In the genomic region with DNA sequence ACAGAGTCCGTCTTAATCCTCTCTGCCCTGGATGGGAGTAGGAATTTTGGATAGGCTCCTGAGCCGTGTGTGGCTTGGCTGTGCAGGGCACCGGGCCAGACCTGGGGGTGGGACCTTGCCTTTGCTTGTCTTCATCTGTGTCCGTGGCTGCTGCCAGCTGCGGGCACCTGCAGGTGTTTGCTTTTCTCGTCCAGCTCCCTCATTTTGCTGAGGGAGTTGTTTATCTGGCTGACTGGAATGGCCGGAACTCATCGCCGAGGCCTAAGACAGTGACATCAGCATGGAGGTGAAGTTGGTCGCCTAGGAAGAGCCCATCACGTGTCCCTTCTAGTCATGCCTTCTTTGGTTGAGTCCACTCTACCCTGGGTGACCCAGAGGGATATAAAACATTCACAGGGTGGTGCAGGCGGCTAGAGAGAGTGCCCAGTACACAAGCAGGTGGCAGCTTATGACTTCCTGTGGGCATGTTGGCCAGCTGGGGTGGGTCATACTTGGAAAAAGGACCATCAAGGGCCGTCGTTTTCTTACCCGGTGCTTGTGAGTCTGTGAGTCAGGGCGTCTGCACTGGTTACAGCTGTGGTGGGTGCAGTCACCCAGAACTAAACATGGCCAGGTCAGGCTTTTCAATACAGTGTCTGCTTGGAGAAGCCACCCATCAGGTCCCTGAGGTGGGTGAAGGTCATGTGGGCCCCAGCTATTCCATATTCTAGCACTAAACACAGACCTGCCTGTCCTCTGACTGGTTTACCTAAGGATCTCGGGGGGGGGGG, we compare ENCODE assay signal across 12 mouse cellular contexts. TPM values are rescaled to one million over a fixed set of nuclear protein-coding genes. Genes with fewer than 3 reads are reported as not detected.
A peak's percentile ranks its signal among the peaks of the same experiment; 100 is the strongest.
DNase-seq lines count a peak whose midpoint lies in the region; ATAC-seq lines count a peak whose summit lies in the region.
"Had no signal": no experiment of that assay in that cellular context is flagged by ENCODE, and none has a peak within 500 bp of the region (broad histone marks: within the 10 kb centered on the region; RNA-seq: fewer than 3 reads in every experiment).

No protein-coding gene starts in this region.

- peaks cover 99% of the 10 kb centered on the region for H3K4me1 ChIP-seq in midbrain, embryonic 10.5 days
- peaks cover 71% of the 10 kb centered on the region for H3K4me1 ChIP-seq in midbrain, embryonic 11.5 days (ENCODE audit: control insufficient read depth, insufficient read depth, low read length)
- peaks cover 38% of the 10 kb centered on the region for H3K4me1 ChIP-seq in hindbrain, embryonic 11.5 days (replicated peaks; ENCODE audit: control insufficient read depth, insufficient read depth, low read length)

- H3K36me3 ChIP-seq in midbrain, embryonic 10.5 days = peaks cover 40% of the 10 kb centered on the region
- no peaks in the 10 kb centered on the region for H3K36me3 ChIP-seq in midbrain, embryonic 11.5 days (ENCODE audit: control insufficient read depth, insufficient read depth, low read length)
- 0 out of 2 replicates have a peak, but pooled peaks cover 1% of the 10 kb centered on the region for H3K36me3 ChIP-seq in hindbrain, embryonic 11.5 days (ENCODE audit: control insufficient read depth, insufficient read depth, low read length)

- H3K4me3 ChIP-seq in midbrain, embryonic 10.5 days = 0 out of 2 replicates have a peak overlapping the region, but pooled peaks have one; percentile 9
- H3K4me3 ChIP-seq in midbrain, embryonic 11.5 days (ENCODE audit: low read depth, low read length) = no peak overlapping the region
- H3K4me3 ChIP-seq in hindbrain, embryonic 11.5 days (ENCODE audit: low read depth, low read length) = no peak overlapping the region

- no peaks in the 10 kb centered on the region for H3K9me3 ChIP-seq in midbrain, embryonic 10.5 days (replicated peaks)
- H3K9me3 ChIP-seq in midbrain, embryonic 11.5 days (ENCODE audit: control insufficient read depth, low read length) = no peaks in the 10 kb centered on the region
- H3K9me3 ChIP-seq in hindbrain, embryonic 11.5 days (ENCODE audit: control insufficient read depth, low read length) = no peaks in the 10 kb centered on the region

- H3K9ac ChIP-seq in midbrain, embryonic 11.5 days (ENCODE audit: low read length) = no peak overlapping the region
- H3K9ac ChIP-seq in hindbrain, embryonic 11.5 days (ENCODE audit: low read depth, low read length) = no peak overlapping the region
- H3K9ac ChIP-seq: liver, embryonic 14.5 days had no signal

- no peak for DNase-seq in midbrain, embryonic 10.5 days (ENCODE audit: low spot score)
- DNase-seq in midbrain, embryonic 11.5 days (ENCODE audit: low spot score, missing footprints) = no peak
- no peak for DNase-seq in hindbrain, embryonic 11.5 days (ENCODE audit: low spot score)
- DNase-seq in kidney, postnatal 14 days = peak; percentile 80
- peak; percentile 42 for DNase-seq in yolk sac, embryonic 10.5 days (ENCODE audit: low spot score)
- no peak for DNase-seq in urinary bladder, adult 18-20 months (ENCODE audit: low spot score in 2 of 2)
- no peak for DNase-seq in spleen, postnatal 36 days (ENCODE audit: low spot score in 2 of 2)
- DNase-seq in B cell, adult 2 months = no peak
- DNase-seq: heart, adult 18-20 months; layer of hippocampus, adult 9-11 months had no signal

- ATAC-seq in midbrain, embryonic 11.5 days (ENCODE audit: low FRiP score) = no peak
- no peak for ATAC-seq in hindbrain, embryonic 11.5 days (ENCODE audit: low FRiP score)

- 0 out of 2 replicates have a peak, but pooled peaks cover 6% of the 10 kb centered on the region for H3K27me3 ChIP-seq in midbrain, embryonic 10.5 days (ENCODE audit: low read depth, poor library complexity, severe bottlenecking)
- no peaks in the 10 kb centered on the region for H3K27me3 ChIP-seq in midbrain, embryonic 11.5 days (ENCODE audit: control insufficient read depth, insufficient read depth, low read length)
- H3K27me3 ChIP-seq in hindbrain, embryonic 11.5 days (ENCODE audit: control insufficient read depth, insufficient read depth, low read length) = no peaks in the 10 kb centered on the region

- WGBS in midbrain, embryonic 10.5 days = 80% methylated on average over 17 of the region's 17 CpGs
- 78% methylated on average over 17 of the region's 17 CpGs for WGBS in midbrain, embryonic 11.5 days
- WGBS in hindbrain, embryonic 11.5 days = 82% methylated on average over 16 of the region's 17 CpGs

- no peak overlapping the region for H3K4me2 ChIP-seq in midbrain, embryonic 11.5 days
- no peak overlapping the region for H3K4me2 ChIP-seq in hindbrain, embryonic 11.5 days (replicated peaks; ENCODE audit: low read depth, low read length)

- peak overlapping the region; percentile 90 for H3K27ac ChIP-seq in midbrain, embryonic 10.5 days (replicated peaks)
- H3K27ac ChIP-seq in midbrain, embryonic 11.5 days (ENCODE audit: low read depth, low read length) = no peak overlapping the region
- H3K27ac ChIP-seq in hindbrain, embryonic 11.5 days (ENCODE audit: low read depth, low read length) = peak overlapping the region; percentile 89
- H3K27ac ChIP-seq: liver, embryonic 14.5 days had no signal

RNA-seq across cellular contexts. Expression of a gene that starts 15.1 kb away (rescaled TPM):
- 75.1 and 88.8 TPM in 2 replicates for polyA plus RNA-seq in midbrain, embryonic 10.5 days (2016; fragmentation: Nextera tagmentation; extraction: Ambion mirVana)
- polyA plus RNA-seq in midbrain, embryonic 11.5 days (2014; fragmentation: Nextera tagmentation; extraction: Ambion mirVana) = 52.6 and 59.2 TPM in 2 replicates
- 45.8 and 61.1 TPM in 2 replicates for polyA plus RNA-seq in hindbrain, embryonic 11.5 days (2014; fragmentation: Nextera tagmentation; extraction: Ambion mirVana)

RNA-seq across cellular contexts. Expression of a gene that starts 26.6 kb away (rescaled TPM):
- 12.6 and 14.3 TPM in 2 replicates for polyA plus RNA-seq in midbrain, embryonic 10.5 days (2016; fragmentation: Nextera tagmentation; extraction: Ambion mirVana)
- polyA plus RNA-seq in midbrain, embryonic 11.5 days (2014; fragmentation: Nextera tagmentation; extraction: Ambion mirVana) = 14.7 and 17.3 TPM in 2 replicates
- polyA plus RNA-seq in hindbrain, embryonic 11.5 days (2014; fragmentation: Nextera tagmentation; extraction: Ambion mirVana) = 15.1 TPM in 2 replicates

RNA-seq across cellular contexts. Expression of a gene that starts 31.7 kb away (rescaled TPM):
- 378 and 451 TPM in 2 replicates for polyA plus RNA-seq in midbrain, embryonic 10.5 days (2016; fragmentation: Nextera tagmentation; extraction: Ambion mirVana)
- polyA plus RNA-seq in midbrain, embryonic 11.5 days (2014; fragmentation: Nextera tagmentation; extraction: Ambion mirVana) = 441 and 443 TPM in 2 replicates
- polyA plus RNA-seq in hindbrain, embryonic 11.5 days (2014; fragmentation: Nextera tagmentation; extraction: Ambion mirVana) = 437 and 458 TPM in 2 replicates

RNA-seq across cellular contexts. Expression of a gene that starts 38.2 kb away (rescaled TPM):
- 0.20 and 0.46 TPM in 2 replicates for polyA plus RNA-seq in midbrain, embryonic 10.5 days (2016; fragmentation: Nextera tagmentation; extraction: Ambion mirVana)
- 0.47 and 0.78 TPM in 2 replicates for polyA plus RNA-seq in midbrain, embryonic 11.5 days (2014; fragmentation: Nextera tagmentation; extraction: Ambion mirVana)
- polyA plus RNA-seq in hindbrain, embryonic 11.5 days (2014; fragmentation: Nextera tagmentation; extraction: Ambion mirVana) = 0.39 and 0.60 TPM in 2 replicates
- polyA plus RNA-seq: thymus, postnatal 0 days had no signal

RNA-seq across cellular contexts. Expression of a gene that starts 47.6 kb away (rescaled TPM):
- polyA plus RNA-seq in midbrain, embryonic 10.5 days (2016; fragmentation: Nextera tagmentation; extraction: Ambion mirVana) = 20.5 and 21.8 TPM in 2 replicates
- polyA plus RNA-seq in midbrain, embryonic 11.5 days (2014; fragmentation: Nextera tagmentation; extraction: Ambion mirVana) = 12.6 and 15.0 TPM in 2 replicates
- polyA plus RNA-seq in hindbrain, embryonic 11.5 days (2014; fragmentation: Nextera tagmentation; extraction: Ambion mirVana) = 13.1 and 17.0 TPM in 2 replicates

Comparison
In these comparisons a context has a peak if more than half of its experiments do, and no peak if none do; other contexts are left out.
1. DNase-seq: peak in kidney, postnatal 14 days (single experiment) and yolk sac, embryonic 10.5 days (single experiment); none in midbrain, embryonic 10.5 days (single experiment), midbrain, embryonic 11.5 days (single experiment), hindbrain, embryonic 11.5 days (single experiment), urinary bladder, adult 18-20 months (0 of 2), spleen, postnatal 36 days (0 of 2) and B cell, adult 2 months (0 of 2).